Mouse (Mus musculus) testis, adult 2 months (tissue): ENCODE data around the gene Stn1. TPM values are rescaled to one million over a fixed set of nuclear protein-coding genes. Genes with fewer than 3 reads are reported as not detected.

Experiments used
- H3K27ac ChIP-seq: fragments of 200-500 bp; 2 replicates; pipeline ENCODE4 v1.5.1; 2012; ENCODE audit warnings: low read depth, low read length; ENCODE audit not compliant: control insufficient read depth, insufficient read depth
- H3K27me3 ChIP-seq: fragments of 200-500 bp; 2 replicates; pipeline ENCODE4 v1.6.1; 2012; ENCODE audit warnings: mild to moderate bottlenecking, low read length, moderate library complexity; ENCODE audit not compliant: control insufficient read depth, insufficient read depth
- H3K36me3 ChIP-seq: fragments of 200-500 bp; 2 replicates; pipeline ENCODE4 v1.6.1; 2012; ENCODE audit warnings: mild to moderate bottlenecking, low read length; ENCODE audit not compliant: control insufficient read depth, insufficient read depth
- H3K4me1 ChIP-seq: fragments of 200-500 bp; 2 replicates; pipeline ENCODE4 v1.6.1; 2012; ENCODE audit warnings: low read length; ENCODE audit not compliant: control insufficient read depth, insufficient read depth
- H3K4me3 ChIP-seq: fragments of 200-500 bp; 2 replicates; pipeline ENCODE4 v1.5.1; 2012; ENCODE audit warnings: low read depth, mild to moderate bottlenecking, low read length, moderate library complexity, mixed read lengths; ENCODE audit not compliant: control insufficient read depth
- CTCF ChIP-seq: fragments of 200-500 bp; IDR thresholded peaks from 2 replicates; pipeline ENCODE4 v1.5.1; 2012; ENCODE audit warnings: low read depth, mild to moderate bottlenecking, inconsistent platforms, low read length, moderate library complexity; ENCODE audit not compliant: control insufficient read depth, insufficient read depth, insufficient replicate concordance
- POLR2A ChIP-seq: fragments of 200-500 bp; IDR thresholded peaks from 2 replicates; pipeline ENCODE4 v1.6.1; 2012; ENCODE audit warnings: low read depth, mild to moderate bottlenecking, inconsistent platforms, low read length, moderate library complexity; ENCODE audit not compliant: control insufficient read depth
- polyA plus RNA-seq: library from polyadenylated mRNA; depleted of rRNA; stranded (reverse); fragments of >200 nt; gene quantifications from 2 replicates; pipeline ENCODE4 v1.2.3, GENCODE M21; 2012

Gene Stn1
- polyA plus RNA-seq, 1 experiment: 19.6 TPM

DNA sequence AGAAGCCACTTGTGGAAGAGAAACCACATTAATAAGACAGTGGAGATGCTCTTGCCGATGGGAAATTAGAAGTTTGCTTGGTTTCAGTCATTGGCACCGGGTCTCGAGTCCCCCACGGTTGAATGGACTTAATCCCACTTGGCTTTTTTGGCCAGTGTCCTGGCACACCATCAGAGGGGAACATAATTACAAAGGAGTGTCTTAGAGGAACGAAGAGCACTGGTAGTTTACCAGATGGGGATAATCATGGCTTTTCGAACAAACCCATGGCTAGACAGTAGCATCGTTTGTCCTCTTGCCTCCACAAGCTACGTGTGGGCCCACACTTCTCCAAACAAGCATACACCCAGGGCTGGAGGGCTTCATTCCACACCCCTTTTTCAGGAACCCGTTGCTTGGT is 40.0 kb downstream of the Stn1 start:
- Histone ChIP-seq H3K27ac (no peak overlapping the region), H3K4me3 (no peak overlapping the region), H3K27me3 (no peaks in the 10 kb centered on the region), H3K4me1 (no peaks in the 10 kb centered on the region), H3K36me3 (no peaks in the 10 kb centered on the region)
- TF ChIP-seq POLR2A: no peak
- TF ChIP-seq CTCF: no peak

DNA sequence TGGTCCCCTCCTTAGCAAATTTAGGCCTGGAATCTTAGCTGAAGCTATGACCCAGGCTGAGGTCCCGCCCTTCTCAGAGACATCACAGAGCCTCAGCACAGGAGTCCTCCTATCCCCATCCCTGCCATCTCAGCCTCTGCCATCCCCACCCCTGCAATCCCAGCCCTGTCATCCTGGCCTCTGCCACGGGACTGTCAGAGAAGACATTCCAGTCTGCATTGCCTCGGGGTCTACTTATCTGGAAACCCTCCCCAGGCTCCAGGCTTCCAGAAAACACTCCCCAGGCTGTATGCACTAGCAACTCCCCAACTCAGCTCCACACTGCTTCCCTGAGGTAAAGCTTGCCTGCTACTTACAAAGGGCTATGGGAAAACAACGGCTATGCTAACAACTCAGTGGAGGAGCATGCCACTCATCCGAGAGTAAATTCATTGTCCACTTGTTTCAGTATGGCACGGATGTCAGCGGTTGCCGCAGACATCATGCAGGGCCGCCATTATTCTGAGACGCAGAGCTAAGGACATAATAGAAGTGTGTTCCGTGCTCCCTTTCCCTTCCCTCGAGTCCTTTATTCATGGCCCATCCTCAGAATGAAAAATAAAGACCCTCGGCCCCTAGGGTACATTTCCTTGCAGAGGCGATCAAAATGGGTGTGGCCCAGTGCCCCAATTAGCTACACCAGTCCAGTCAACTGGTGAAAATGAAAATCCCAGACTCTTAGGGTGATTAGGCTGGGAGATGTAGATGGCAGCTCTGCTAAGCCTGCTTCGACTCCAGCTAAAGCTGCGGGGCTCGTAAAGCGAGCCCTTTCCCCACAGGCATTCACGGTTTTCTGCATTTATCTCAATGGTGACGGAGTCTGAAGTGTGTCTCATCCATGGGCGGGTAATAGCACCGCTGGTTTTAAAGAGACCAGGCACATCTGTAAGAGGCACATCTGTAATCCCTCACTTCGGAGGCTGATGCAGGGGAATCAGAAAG is 44.0 kb downstream of the Stn1 start:
- no peak overlapping the region for H3K4me3 ChIP-seq
- no peaks in the 10 kb centered on the region for H3K36me3 ChIP-seq
- no peaks in the 10 kb centered on the region for H3K4me1 ChIP-seq
- no peaks in the 10 kb centered on the region for H3K27me3 ChIP-seq
- no peak for TF ChIP-seq CTCF
- TF ChIP-seq POLR2A: no peak
- H3K27ac ChIP-seq: no peak overlapping the region

- Histone ChIP-seq H3K4me1 (no peaks in the 10 kb centered on the region), H3K27me3 (no peaks in the 10 kb centered on the region), H3K27ac (no peak overlapping the region), H3K4me3 (no peak overlapping the region), H3K36me3 (no peaks in the 10 kb centered on the region)
- no peak for TF ChIP-seq POLR2A
- no peak for TF ChIP-seq CTCF
These were observed 44.9 kb downstream of the Stn1 start for GRCm38 (mm10) chr19:47492422-47492821.

GRCm38 (mm10) chr19:47491853-47492252 is 45.5 kb downstream of the Stn1 start:
- Histone ChIP-seq H3K4me3 (no peak overlapping the region), H3K4me1 (no peaks in the 10 kb centered on the region), H3K27ac (no peak overlapping the region), H3K36me3 (no peaks in the 10 kb centered on the region), H3K27me3 (no peaks in the 10 kb centered on the region)
- TF ChIP-seq POLR2A (no peak), CTCF (no peak)

DNA sequence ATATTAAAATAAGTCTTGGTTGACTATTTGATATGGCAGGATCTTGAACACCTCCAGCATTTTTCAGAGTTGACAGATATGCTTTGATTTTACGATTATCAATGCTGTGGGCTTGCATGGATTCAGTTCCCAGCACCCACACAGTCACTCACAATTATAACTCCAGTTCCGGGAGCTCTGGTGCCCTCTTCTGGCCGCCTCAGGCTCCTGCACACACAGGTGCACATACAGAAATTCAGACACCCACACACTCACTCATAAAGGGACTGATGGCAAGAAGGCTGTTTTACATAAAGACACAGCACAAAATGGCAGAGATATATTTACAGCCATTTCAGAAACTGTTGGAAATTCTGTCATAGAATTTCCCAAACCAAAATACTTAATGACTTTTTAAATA is 48.1 kb downstream of the Stn1 start:
- no peaks in the 10 kb centered on the region for H3K36me3 ChIP-seq
- no peaks in the 10 kb centered on the region for H3K27me3 ChIP-seq
- no peaks in the 10 kb centered on the region; the same call in 1 of the 2 replicates for H3K4me1 ChIP-seq
- H3K4me3 ChIP-seq: no peak overlapping the region
- TF ChIP-seq POLR2A: no peak
- TF ChIP-seq CTCF: peak; percentile 38; the same call in 1 of the 2 replicates
- H3K27ac ChIP-seq: no peak overlapping the region

GRCm38 (mm10) chr19:47488250-47488649 is 49.1 kb downstream of the Stn1 start:
- H3K4me1 ChIP-seq: no peaks in the 10 kb centered on the region; the same call in 1 of the 2 replicates
- H3K27ac ChIP-seq: no peak overlapping the region
- H3K4me3 ChIP-seq: no peak overlapping the region
- no peaks in the 10 kb centered on the region for H3K36me3 ChIP-seq
- no peak for TF ChIP-seq CTCF
- no peak for TF ChIP-seq POLR2A
- no peaks in the 10 kb centered on the region for H3K27me3 ChIP-seq

DNA sequence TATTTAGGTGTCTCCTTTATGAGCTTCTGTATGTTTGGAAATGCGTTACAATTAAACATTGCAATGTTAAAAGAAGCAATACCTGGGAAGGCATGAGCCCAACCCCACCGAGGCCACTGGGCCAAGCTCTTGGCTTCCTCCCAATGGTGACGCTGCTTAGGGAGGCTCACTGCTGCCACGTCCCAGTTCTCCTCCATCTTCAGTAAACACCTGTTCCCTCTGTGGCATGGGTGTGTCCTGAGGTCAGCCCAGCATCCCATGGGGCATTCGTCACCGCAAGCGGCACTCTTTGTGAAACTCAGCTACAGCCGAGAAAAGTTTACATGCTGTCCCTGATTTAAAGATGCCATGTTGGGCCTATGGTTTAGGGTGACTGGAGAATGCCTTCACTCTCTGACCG is 49.7 kb downstream of the Stn1 start:
- Histone ChIP-seq H3K27me3 (no peaks in the 10 kb centered on the region), H3K4me3 (no peak overlapping the region), H3K4me1 (no peaks in the 10 kb centered on the region; the same call in 1 of the 2 replicates), H3K27ac (no peak overlapping the region), H3K36me3 (no peaks in the 10 kb centered on the region)
- no peak for TF ChIP-seq CTCF
- no peak for TF ChIP-seq POLR2A

- no peaks in the 10 kb centered on the region for H3K27me3 ChIP-seq
- no peak overlapping the region for H3K27ac ChIP-seq
- no peak overlapping the region for H3K4me3 ChIP-seq
- H3K36me3 ChIP-seq: no peaks in the 10 kb centered on the region
- TF ChIP-seq CTCF: no peak
- no peak for TF ChIP-seq POLR2A
- no peaks in the 10 kb centered on the region; the same call in 1 of the 2 replicates for H3K4me1 ChIP-seq
These were observed 51.2 kb downstream of the Stn1 start for GRCm38 (mm10) chr19:47485997-47486566.
